Mouse (Mus musculus): Measurements from ENCODE around the gene Pigp.

Pigp gene

DNA sequence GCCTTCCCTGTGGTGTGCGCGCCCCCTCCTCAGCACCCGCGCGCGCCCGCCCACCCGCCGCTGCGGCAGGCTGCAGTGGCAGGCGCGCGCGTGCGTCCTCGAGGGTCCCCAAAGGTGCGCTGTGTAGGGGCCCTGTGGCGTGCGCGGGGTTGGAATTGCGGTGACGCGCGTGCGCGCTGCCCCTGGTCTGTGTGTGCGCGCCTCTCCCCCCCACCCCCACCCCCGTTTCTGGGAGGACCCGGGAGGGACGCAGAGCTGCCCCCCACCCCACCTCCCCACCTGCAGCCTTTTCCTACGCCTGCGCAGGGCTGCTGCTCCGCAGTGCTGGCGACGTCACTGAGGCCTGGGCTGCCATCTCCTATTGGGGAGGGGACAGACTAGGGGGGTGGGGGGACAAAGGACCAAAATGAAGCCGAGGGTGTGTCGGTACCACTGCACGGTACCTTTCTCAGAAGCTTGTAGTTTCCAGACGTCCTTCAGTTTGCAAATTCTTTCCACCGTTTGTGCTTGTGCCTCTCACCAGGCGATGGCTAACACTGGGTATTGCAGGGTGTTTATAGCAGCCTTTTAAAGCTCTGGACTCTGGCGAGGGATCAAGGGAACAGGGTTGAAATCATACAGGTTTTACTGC, at the start of gene Pigp:
Gene Pigp, minus strand, starts transcription at position 542 of the 631 bp plus-strand sequence.
- peak in 1 of 2 experiments; percentile 81 for DNase-seq

DNA sequence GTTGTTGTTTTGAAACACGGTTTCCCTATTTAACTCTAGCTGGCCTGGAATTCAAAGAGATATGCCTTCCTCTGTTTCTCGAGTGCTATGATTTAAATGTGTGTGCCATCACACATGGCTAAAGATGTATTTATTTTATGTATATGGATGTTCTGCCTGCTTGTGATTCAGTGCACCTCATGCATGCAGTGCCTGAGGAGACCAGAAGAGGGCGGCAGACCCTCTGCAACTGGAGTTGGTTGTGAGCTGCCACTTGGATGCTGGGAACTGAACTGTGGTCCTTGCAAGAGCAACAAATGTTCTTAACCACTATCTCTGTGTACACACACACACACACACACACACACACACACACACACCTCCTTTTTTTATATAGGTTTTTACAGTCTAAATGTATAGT, 48.9 kb upstream of the Pigp start:
- peak; percentile 12 to 19 for DNase-seq

DNA sequence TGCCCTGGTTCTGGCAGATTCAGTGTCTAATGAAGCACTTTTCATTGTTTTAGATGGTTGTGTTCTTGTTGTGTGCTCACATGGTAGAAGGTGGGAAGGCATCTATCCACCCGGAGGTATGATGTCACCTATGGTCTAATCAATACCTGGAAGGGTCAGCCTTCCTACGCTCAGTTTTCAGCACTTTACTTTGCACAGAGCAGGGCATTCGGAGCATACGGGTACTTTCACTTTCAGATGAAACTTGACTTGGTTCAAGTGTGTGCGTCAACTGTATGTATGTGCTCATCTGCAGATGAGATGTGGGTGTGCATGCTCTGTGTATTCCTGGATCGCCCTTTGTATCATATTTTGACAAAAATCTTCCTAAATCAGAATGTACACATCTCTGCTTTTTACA, 42.5 kb upstream of the Pigp start:
- no peak for DNase-seq

DNA sequence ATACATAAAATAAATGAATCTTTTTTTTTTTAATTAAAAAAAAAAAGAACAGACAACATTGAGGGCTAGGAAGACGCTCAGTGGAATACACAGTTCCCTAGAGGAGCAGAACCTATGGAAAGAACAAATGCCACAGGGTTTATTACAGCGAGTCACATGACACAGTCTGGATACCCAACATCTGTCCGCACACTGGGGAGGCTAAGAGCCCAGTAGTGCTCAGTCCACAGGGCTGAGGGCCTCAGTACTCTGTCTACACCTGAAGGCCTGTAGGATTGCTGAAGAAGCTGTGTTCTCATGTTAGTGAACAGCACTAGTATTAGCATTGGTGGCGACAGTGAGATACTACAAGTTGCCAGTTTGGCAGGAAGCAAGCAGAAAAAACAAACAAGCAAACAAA, 41.1 kb upstream of the Pigp start:
- no peak for DNase-seq

DNA sequence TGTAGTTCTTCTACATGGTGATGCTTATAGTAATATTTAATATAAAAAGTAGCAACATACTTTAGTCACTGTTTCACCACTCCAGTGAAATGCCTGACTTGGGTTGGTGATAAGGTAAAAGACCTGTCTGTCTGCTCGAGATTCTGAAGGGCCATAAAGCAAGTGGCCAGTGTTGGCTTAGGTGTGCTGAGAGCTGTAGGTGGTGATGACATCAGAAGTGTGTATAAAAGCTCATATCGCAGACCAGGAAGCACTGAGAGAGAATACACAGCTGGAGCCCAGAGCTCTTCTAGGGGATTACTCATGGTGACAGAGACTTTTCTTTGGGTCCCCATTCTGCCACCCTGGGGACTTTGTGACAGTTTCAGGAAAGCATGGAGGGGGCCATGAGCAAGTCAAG, 40.6 kb upstream of the Pigp start:
- DNase-seq: no peak

DNA sequence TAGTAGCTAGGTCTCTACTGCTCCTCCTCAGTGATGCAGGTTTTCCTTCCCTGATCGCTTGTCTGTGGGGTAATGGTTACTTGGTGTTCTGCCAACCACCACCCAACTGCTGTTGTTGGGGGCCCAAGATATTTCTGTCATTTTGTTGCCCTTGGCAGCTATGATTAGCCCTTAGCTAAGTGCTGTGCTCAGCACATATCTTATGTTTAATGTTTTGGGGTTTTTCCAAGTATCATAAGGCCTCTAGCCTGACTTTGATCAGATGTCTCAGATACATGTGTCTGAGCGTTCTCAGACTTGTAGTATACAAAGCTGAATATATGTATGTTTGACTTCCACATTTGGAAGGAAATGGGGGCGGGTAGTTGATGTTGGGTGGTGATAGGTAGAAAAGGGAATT, 39.6 kb upstream of the Pigp start:
- DNase-seq: no peak

DNA sequence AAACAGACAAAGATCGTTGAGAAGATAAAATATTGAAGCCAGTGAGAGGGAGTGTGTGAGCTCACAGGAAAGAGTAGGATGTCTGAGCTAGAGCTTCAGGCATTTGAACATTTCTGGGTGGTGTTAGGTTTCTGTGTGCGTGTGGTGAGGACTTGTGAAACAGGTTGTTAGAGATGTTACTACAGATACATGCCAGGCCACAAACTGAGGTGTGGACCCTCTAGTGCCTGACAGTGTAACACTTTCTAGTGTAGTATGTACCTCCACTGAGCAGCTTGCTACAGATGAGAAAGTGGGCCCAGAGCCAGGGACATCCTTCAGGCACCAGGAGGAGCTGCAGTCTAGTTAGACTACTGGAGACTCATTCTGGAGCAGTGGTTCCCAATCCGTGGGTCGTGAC, 30.5 kb upstream of the Pigp start:
- DNase-seq: no peak

DNA sequence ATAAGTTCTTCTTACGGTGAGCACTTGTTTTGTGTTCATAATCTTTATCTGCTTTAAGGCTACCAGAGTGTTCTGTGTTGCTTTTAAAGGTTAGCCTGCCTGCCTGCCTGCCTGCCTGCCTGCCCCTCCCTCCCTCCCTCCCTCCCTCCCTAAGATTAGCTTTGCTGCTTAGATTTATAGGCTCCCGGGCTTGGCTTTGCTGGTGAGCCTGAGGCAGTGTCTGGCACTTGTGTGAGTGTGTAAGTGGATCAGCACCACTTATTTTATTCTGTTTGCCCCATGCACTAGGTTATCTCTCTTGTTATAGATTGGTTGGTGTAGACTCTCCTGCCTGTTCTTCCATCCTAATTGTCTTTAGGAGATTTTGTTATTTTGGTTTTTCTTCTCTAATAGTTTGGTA, 30.0 kb upstream of the Pigp start:
- DNase-seq: no peak

DNA sequence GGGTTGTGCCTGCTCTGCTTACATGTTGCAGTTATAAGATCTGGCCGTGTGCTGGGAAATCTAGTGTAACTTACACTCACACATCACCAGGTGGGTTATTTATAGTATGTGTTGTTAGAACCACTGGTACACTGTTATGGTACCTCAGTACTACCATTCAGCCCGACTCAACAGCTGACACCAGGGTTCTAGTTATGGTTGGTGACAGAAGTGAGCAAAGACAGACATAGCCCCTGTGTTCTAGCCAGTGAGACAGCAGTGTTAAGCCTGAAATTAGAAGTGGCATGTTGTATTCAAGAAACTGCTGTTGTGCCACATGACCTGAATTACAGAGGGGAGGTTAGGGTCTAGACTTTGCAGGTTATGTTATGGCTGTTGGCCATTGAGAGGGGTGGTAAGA, 27.5 kb upstream of the Pigp start:
- no peak for DNase-seq

DNA sequence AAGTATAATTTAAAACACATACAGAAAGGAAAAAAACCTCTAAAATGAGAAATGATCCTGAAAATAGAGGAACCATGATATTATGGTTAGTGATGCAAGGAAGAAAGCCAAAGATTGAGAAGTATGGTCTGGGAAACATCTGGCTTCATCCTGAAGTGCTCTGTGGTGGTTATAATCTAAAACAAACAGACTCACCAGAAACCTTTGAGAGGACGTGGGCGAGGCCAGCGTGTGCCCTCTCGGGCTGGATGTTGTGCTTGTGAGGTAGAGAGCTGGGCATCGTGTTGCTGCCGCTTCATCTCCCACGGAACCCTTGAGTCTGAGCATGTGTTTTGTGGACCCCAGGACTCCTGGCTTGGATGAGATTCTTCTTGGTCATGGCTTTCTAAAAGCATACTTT, 25.0 kb upstream of the Pigp start:
- no peak for DNase-seq

DNA sequence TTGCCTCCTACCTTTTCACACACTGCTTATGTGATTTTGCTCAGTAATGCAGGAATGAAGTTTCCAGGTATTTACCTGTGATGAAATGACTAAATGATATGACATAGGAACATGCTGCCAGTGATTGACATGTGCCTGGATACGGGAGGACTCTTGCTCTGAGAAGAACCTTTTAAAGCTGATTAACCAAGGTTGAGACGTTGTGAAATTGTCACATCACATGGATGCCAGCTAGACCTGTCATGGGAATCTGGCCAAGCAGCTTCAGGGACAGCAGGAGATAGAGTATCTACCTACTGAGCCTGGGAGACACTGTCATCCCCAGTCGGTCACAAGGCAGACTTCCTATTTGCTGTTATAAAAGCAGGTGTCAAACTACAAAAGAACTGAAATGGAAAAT, 23.4 kb upstream of the Pigp start:
- DNase-seq: no peak

DNA sequence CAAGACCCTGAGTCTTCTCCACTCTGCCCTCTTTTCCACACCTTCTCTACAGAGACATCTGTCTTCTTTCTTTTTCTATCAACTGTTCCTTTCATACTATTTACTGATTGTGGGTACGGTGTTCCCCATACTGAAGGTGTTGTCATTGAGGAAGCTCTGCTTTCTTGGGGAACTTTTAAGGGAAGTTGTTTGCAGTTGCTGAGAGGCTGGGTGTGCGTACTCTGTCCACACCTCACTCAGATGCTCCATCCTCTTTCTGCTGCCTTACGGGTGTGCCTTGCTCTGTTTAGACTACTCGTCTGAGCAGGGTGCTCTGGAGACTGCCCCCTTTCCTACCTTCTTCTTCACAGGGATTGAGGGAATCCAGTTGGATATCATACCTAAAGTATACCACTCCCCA, 20.7 kb upstream of the Pigp start:
- no peak for DNase-seq

DNA sequence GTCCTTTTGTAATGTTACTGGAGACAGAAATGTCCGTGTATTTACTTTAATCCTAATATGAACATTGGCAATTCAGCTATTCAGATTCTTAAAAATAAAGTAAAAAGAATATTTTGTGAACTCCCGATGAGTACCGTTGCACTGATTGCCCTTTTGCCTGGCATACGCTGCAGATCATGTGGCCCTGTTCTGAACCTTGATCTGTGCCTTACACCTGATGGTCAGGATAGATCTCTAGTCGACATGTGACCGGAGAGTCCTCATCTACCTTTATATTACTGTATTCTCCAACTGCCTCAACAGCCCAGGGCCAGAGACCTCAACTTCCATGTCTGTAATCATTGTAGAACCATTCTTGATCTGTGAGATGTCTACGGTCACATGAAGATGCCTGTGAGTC, 16.0 kb upstream of the Pigp start:
- no peak for DNase-seq

DNA sequence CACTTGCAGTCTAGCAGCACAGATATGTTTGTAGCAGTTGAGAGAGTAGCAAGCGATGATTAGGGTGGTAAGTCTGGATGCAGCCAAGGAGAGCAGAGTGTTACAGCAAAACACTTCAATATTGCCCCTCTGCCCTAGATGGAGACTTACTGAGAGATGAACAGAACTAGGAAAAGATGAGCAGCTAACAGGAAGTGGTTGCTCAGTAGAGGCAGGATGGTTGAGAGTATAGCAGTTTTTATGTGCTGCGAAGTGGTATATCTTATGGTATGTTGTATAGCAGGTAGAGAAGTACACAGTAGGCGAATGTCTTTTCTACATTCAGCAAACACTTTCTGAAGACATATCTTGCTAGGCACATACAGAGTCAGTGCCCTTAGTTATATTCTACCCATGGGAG, 11.6 kb upstream of the Pigp start:
- DNase-seq: no peak

DNA sequence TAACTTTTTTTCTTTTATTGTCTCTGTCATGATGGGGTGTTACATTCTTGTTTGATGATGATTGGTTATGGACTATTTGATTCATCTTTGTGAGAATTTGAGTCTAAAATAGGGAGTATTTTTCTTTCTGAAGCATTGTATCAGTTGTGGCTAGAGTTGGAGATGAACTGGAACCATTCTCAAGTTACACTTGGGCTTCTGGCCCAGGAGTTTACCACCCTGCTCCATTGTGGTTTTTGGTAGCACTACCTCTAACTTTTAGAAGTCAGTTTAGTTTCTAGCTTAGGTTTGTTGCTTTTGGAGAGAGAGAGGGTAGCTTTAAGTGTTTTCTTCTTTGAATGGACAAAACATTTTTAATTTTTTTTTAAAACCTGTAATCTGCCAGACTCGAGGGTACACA, 7.7 kb upstream of the Pigp start:
- no peak for DNase-seq

DNA sequence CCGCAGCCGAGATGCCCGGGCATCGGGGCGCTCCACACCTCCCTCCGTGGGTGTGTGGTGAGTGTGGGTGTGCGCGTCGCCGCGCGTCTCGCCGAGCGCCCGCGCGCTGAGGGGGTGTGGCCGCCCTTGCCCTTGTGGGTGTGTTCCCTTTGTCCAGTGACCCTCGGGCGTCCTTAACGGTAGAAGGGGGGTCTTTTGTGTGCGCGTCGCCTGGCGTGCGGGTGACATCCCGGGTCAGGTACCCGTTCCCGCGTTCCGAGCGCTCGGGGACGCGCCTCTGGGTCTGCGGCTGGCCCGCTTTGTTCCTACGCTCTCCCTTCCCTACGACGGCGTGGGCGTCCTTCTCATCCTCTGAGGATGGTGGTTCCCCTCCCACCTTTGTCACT, 734 bp downstream of the Pigp start:
- peak; percentile 82 to 88 for DNase-seq

DNA sequence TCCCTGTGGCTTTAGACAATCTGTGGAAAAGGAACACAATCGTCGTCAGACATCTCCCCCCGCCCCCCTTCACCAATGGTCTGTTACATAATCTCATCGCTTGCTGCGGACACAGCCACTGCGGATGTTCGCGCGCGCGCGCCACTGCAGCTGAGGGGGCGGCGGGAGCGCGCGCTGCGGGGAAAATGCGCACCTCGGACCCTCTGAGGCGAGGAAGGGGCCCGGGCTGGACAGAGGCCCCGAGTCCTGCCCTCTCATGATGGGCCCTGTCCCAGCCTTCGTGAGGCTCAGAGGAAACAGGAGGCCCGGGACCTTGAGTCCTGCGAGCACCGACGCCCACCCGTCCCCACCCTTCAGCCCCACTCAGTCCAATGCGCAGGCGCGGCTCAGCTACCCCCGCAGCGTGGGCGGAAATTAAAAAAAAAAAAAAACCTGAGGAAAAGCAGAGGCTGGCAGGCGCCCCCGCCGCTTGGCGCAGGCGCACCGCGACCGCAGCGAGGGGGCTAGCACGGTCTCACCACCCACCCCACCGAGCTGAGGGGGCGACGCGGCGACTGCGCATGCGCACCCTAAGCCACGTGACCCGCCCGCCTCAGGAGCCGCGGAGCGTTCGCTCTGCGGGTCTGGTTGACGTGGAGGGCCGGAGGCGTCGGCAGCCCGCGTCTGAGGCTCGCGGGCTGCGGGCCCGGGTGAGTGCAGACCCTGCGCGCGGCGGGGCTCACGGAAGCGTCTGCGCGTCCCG, 1.3 kb downstream of the Pigp start, which contains the start of gene Ttc3:
Gene Ttc3, plus strand, starts transcription at position 446 of the 742 bp plus-strand sequence.
- DNase-seq: peak; percentile 95 to 98

DNA sequence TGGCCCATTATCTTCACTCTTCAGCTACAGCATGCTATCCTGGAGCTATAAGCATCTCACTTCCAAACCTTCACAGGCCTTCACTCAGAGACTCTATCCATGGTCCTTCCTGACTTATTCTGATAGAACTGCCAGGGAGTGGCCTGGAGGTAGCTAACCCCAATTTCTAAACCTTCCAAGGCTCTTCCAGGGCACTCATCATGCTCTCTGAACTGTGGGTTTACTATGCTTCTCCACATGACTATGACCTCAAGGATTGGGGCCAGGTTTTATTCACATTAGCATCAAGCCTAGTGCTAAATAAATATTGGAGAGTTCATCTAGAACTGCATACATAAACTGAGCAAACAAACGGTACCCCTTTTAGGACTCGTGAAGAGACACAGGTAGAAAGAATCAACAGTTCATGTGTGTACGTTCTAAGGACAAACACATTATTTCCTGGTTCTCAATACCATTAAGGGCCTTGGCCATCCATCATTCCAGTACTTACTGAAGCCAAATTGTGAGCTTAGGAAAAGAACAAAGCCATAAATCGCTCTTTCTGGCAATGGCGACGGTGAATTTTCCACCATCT, 2.0 kb downstream of the Pigp start:
- DNase-seq: no peak

DNA sequence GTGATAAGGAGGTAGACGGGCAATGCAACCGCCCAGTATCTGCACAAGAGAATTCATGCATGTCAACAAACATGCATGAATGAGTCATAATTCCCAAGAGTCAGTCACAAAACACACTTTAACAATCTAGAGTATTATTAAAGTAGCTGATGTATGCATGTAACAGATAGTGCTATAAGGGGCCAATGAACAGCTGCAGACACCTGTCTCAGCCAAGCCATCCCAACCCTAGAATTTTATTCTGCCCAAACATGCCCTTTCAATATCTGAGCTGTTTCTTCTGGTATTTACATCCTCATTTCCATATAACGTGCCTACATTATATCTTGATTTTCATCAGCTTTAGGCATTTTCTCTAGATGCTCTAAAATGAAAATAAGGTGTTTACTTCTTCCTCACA, 6.2 kb downstream of the Pigp start:
- DNase-seq: no peak

DNA sequence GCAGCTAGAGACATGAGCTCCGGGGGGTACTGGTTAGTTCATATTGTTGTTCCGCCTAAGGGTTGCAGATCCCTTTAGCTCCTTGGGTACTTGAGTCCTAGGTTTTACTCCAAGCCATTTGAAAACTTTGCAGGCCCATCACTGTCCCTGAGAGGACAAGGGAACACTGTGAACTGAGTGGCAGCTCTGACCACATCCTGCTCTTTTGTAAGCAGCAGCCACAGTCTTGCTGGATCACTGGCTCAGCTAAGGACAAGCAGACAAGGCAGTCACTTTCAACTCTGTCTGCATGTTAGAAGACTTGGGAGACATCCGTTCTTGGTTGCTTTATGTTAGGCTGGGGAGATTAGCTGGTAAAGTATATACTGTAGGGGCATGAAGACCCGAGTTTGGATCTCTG, 7.8 kb downstream of the Pigp start:
- DNase-seq: no peak

DNA sequence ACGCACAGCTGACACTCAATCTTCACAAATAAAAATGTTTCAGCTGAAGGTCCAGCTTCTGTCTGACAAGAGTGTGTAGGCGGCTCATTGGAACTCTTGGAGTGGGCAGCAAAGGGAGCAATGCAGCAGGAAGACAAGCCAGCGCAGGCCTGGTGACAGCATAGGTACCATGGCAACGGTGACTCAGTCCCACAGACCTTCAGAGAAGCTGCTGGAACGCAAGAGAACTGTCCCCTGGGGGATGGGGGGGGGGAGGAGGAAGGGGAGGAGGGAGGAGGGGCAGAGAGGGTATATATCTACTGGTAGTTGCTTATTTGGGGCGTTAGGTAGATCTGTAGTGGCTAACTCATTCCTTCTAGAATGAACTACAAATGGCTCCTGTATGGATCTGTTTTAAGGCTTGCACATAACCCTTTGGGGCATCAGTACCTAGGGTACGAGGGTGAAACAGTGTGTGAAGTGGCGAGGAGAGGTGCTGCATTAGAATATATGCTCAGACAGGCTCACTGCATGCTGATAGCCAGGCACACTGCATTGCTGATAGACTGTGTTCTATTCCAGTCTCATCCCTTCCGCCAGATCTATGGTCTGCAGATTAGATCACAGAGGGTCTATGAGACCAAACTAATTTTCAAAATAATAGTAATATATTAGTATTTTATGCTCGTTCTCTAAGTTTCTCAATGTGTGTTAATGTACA, 9.3 kb downstream of the Pigp start:
- DNase-seq: no peak

DNA sequence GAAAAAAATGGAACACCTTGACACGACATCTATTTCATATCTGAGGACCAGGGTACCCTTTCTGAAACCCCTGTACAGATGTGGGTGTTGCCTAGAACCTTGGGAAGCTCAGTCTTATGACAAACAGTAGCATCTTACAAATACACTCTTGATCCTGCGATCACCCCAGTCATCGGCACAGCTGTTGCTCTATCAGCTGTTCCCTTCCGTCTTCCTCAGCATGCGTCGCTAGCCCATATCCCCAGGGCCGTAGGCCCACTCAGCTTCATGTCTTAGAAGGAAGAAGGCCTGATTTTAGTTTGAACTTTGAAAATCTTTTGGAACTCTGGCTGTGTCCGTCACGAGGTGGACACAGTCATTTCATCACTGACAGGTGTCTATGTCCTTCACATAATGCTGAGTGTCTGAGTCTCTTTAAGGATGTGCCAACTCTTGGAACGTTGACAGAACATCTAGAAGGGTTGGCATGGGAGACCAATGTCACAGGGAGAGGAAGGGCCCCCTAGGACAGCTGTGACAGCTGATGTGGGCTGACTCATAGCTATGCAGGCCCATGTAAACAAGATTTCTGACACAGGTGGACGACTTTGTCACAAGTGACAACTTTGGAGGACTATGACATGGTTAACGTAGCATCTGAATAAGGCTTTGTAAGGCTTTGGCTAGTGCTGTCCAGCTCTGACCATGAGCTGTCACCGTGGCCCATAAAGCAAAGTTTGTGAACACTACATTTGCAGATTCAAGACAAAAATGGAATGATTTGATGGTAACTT, 10.9 kb downstream of the Pigp start:
- no peak for DNase-seq

DNA sequence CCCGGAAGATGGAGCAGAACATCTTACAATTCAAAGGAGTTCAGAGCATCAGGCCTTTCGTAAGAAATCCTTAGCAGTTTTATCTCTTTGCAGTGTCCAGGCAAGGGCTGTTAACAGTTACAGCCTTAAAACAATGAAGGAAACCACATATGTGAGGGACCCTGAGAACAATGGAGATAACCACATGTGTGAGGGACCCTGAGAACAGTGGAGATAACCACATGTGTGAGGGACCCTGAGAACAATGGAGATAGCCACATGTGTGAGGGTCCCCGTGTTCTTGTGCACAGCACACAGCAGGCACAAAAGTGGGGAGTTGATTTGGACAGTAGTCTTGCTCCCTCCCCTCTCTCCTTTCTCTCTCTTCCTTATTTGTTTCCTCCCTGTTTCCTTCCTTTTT, 13.6 kb downstream of the Pigp start:
- DNase-seq: no peak
